Mouse (Mus musculus) liver, embryonic 11.5 days (tissue): ENCODE measurements around the gene Zfp36l1. TPM values are rescaled to one million over a fixed set of nuclear protein-coding genes. Genes with fewer than 3 reads are reported as not detected.
A peak's percentile ranks its signal among the peaks of the same experiment; 100 is the strongest.

Experiments
- ATAC-seq: fragments of 200-750 bp; cut with Nextera tagmentation; replicated peaks from 2 replicates; pipeline ENCODE4 v1.8.0; 2017; ENCODE audit warnings: moderate number of reproducible peaks, mild to moderate bottlenecking, moderate TSS enrichment, moderate library complexity; ENCODE audit not compliant: low FRiP score
- DNase-seq: peaks from one replicate; pipeline ENCODE4 v3.0.0-alpha.2; 2017; ENCODE audit warnings: low spot score
- H3K27ac ChIP-seq: fragments of 300-500 bp; sonication (generic); 2 replicates; pipeline ENCODE4 v1.5.1; 2014; ENCODE audit warnings: mild to moderate bottlenecking, low read depth, low read length, control low read depth
- H3K27me3 ChIP-seq: fragments of 300-500 bp; sonication (generic); replicated peaks from 2 replicates; pipeline ENCODE4 v1.6.1; 2014; ENCODE audit warnings: low read length, mixed read lengths; ENCODE audit not compliant: control insufficient read depth, insufficient read depth
- H3K36me3 ChIP-seq: fragments of 300-500 bp; sonication (generic); 2 replicates; pipeline ENCODE4 v1.6.1; 2014; ENCODE audit warnings: mild to moderate bottlenecking, low read length, moderate library complexity, mixed read lengths; ENCODE audit not compliant: control insufficient read depth, insufficient read depth
- H3K4me1 ChIP-seq: fragments of 300-500 bp; sonication (generic); replicated peaks from 2 replicates; pipeline ENCODE4 v1.6.1; 2014; ENCODE audit warnings: low read length, mixed read lengths; ENCODE audit not compliant: control insufficient read depth, insufficient read depth
- H3K4me2 ChIP-seq: fragments of 300-500 bp; sonication (generic); 2 replicates; pipeline ENCODE4 v1.6.1; 2014; ENCODE audit warnings: mild to moderate bottlenecking, control low read depth, moderate library complexity
- H3K4me3 ChIP-seq: fragments of 300-500 bp; sonication (generic); 2 replicates; pipeline ENCODE4 v1.5.1; 2014; ENCODE audit warnings: low read depth, low read length, control low read depth
- H3K9ac ChIP-seq: fragments of 300-500 bp; sonication (generic); 2 replicates; pipeline ENCODE4 v1.6.1; 2014; ENCODE audit warnings: low read depth, low read length, control low read depth
- H3K9me3 ChIP-seq: fragments of 300-500 bp; sonication (generic); 2 replicates; pipeline ENCODE4 v1.6.1; 2016; ENCODE audit warnings: low read length, inconsistent platforms, mixed read lengths; ENCODE audit not compliant: control insufficient read depth
- WGBS: fragments of 180-500 bp; shearing (Covaris S2); extraction: QIAGEN DNeasy Blood & Tissue Kit; methylation state at CpG from one replicate; pipeline ENCODE4 v1.1.7; 2014; 5-methylcytosine and 5-hydroxymethylcytosine counted together
- polyA plus RNA-seq: library from polyadenylated mRNA; unstranded; fragments of >200 nt; fragmentation: Nextera tagmentation; extraction: Ambion mirVana; gene quantifications from 2 replicates; pipeline ENCODE4 v1.2.1, GENCODE M21; 2014

Zfp36l1 gene
- polyA plus RNA-seq: 69.6 and 72.7 TPM in 2 replicates

- Histone ChIP-seq H3K27me3 (no peaks in the 10 kb centered on the region), H3K9ac (peak within 1 kb of the TSS; percentile 99), H3K27ac (peak within 1 kb of the TSS; percentile 99), H3K4me1 (peaks cover 27% of the 10 kb centered on the region), H3K4me2 (peak within 1 kb of the TSS; percentile 81), H3K9me3 (no peaks in the 10 kb centered on the region), H3K4me3 (peak within 1 kb of the TSS; percentile 91), H3K36me3 (peaks cover 10% of the 10 kb centered on the region; the same call in 1 of the 2 replicates)
- DNase-seq (peak; percentile 92), ATAC-seq (peak; percentile 76)
- WGBS: under 1% methylated on average over 42 of the region's 42 CpGs
Observed at GRCm38 (mm10) chr12:80112852-80113551, at the start of gene Zfp36l1. Zfp36l1 (minus strand) TSS chr12:80113013.

- peaks cover 5% of the 10 kb centered on the region; the same call in 1 of the 2 replicates for H3K4me1 ChIP-seq
- H3K4me2 ChIP-seq: no peak overlapping the region
- H3K4me3 ChIP-seq: no peak overlapping the region
- H3K27me3 ChIP-seq: no peaks in the 10 kb centered on the region
- DNase-seq (no peak), ATAC-seq (no peak)
- H3K36me3 ChIP-seq: peaks cover 3% of the 10 kb centered on the region; the same call in 1 of the 2 replicates
- no peak overlapping the region for H3K9ac ChIP-seq
- no peak overlapping the region for H3K27ac ChIP-seq
- WGBS: 78% methylated on average over 3 of the region's 3 CpGs
- no peaks in the 10 kb centered on the region for H3K9me3 ChIP-seq
Observed at GRCm38 (mm10) chr12:80162448-80162847, 49.6 kb upstream of the Zfp36l1 start.

DNA sequence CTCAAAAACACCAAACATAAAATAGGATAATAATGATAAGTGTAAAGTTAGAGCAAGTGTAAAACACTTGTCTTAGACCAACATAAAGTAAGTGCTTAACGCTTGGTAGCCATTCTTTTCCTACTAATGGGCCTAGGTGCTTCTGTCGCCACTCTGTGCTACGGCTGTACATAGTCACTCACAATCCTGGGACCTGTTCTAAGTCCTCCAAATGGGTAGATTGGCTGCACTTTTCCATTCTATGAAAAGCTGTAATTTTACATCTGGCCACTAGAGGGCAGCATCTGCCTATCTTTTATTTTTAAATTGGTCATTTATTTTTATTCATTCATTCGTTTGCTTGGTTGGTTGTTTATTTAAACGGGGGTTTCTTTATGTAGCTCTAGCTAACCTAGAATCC, 44.9 kb upstream of the Zfp36l1 start:
- ATAC-seq: no peak
- WGBS: 9% methylated on average over 5 of the region's 5 CpGs
- Histone ChIP-seq H3K4me2 (0 out of 2 replicates have a peak overlapping the region, but pooled peaks have one; percentile 41), H3K27ac (no peak overlapping the region), H3K36me3 (no peaks in the 10 kb centered on the region), H3K4me1 (peaks cover 5% of the 10 kb centered on the region; the same call in 1 of the 2 replicates), H3K9me3 (no peaks in the 10 kb centered on the region), H3K9ac (no peak overlapping the region), H3K4me3 (no peak overlapping the region), H3K27me3 (no peaks in the 10 kb centered on the region)
- DNase-seq: no peak

GRCm38 (mm10) chr12:80153687-80154326, 41.0 kb upstream of the Zfp36l1 start:
- Histone ChIP-seq H3K4me3 (no peak overlapping the region), H3K27ac (no peak overlapping the region), H3K4me2 (0 out of 2 replicates have a peak overlapping the region, but pooled peaks have one; percentile 12), H3K27me3 (no peaks in the 10 kb centered on the region), H3K4me1 (no peaks in the 10 kb centered on the region), H3K9ac (no peak overlapping the region), H3K9me3 (no peaks in the 10 kb centered on the region), H3K36me3 (no peaks in the 10 kb centered on the region)
- no peak for ATAC-seq
- WGBS: 35% methylated on average over 10 of the region's 10 CpGs
- DNase-seq: no peak

GRCm38 (mm10) chr12:80153078-80153477, 40.3 kb upstream of the Zfp36l1 start:
- Histone ChIP-seq H3K4me2 (no peak overlapping the region), H3K9me3 (no peaks in the 10 kb centered on the region), H3K9ac (no peak overlapping the region), H3K27me3 (no peaks in the 10 kb centered on the region), H3K4me1 (no peaks in the 10 kb centered on the region), H3K36me3 (no peaks in the 10 kb centered on the region), H3K27ac (no peak overlapping the region), H3K4me3 (no peak overlapping the region)
- DNase-seq (no peak), ATAC-seq (no peak)
- 80% methylated on average over 6 of the region's 6 CpGs for WGBS

DNA sequence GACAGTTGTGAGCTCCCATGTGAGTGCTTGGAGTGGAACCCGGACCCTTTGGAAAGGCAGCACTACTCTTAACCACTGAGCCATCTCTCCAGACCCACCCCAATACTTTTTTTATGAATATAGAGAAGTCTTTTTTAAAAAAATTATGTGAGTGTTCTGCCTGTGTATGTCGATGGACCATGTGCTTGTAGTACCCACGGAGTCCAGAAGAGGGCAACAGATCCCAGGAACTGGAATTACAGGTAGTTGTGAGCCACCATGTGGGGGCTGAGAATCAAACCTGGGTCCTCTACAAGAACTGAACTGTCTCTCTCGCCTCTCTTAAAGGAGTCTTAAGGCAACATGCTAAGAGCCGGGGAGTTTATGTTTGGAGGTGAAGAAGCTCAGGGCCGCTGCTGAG, 39.0 kb upstream of the Zfp36l1 start:
- Histone ChIP-seq H3K4me1 (peaks cover 2% of the 10 kb centered on the region), H3K27ac (no peak overlapping the region), H3K4me2 (no peak overlapping the region), H3K9ac (no peak overlapping the region), H3K4me3 (no peak overlapping the region), H3K36me3 (no peaks in the 10 kb centered on the region), H3K9me3 (no peaks in the 10 kb centered on the region), H3K27me3 (no peaks in the 10 kb centered on the region)
- WGBS: 86% methylated on average over 6 of the region's 6 CpGs
- no peak for ATAC-seq
- DNase-seq: no peak

DNA sequence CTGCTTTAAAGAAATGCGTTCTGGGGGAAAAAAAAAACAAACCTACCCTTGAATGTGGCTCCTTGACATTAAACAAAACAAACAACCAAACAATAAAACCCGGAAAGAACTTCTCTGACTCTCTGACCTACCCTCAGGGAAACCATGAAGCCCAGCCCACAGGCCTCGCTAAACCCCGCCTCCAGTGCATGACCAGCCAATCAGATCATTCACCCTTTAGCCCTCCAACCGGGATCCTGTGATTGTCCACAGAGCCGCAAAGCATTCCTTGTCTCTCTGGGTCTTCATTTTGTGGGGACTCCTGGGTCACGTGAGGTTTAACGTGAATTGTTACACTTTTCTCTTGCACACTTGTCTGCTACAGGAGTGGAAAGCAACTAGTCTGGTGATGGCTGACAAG, 37.8 kb upstream of the Zfp36l1 start:
- no peak overlapping the region for H3K27ac ChIP-seq
- H3K4me2 ChIP-seq: peak overlapping the region; percentile 43
- DNase-seq (peak; percentile 61), ATAC-seq (peak; percentile 76)
- peaks cover 6% of the 10 kb centered on the region for H3K4me1 ChIP-seq
- no peak overlapping the region for H3K4me3 ChIP-seq
- WGBS: 25% methylated on average over 8 of the region's 8 CpGs
- H3K9ac ChIP-seq: no peak overlapping the region
- no peaks in the 10 kb centered on the region for H3K36me3 ChIP-seq
- H3K27me3 ChIP-seq: no peaks in the 10 kb centered on the region
- H3K9me3 ChIP-seq: no peaks in the 10 kb centered on the region

DNA sequence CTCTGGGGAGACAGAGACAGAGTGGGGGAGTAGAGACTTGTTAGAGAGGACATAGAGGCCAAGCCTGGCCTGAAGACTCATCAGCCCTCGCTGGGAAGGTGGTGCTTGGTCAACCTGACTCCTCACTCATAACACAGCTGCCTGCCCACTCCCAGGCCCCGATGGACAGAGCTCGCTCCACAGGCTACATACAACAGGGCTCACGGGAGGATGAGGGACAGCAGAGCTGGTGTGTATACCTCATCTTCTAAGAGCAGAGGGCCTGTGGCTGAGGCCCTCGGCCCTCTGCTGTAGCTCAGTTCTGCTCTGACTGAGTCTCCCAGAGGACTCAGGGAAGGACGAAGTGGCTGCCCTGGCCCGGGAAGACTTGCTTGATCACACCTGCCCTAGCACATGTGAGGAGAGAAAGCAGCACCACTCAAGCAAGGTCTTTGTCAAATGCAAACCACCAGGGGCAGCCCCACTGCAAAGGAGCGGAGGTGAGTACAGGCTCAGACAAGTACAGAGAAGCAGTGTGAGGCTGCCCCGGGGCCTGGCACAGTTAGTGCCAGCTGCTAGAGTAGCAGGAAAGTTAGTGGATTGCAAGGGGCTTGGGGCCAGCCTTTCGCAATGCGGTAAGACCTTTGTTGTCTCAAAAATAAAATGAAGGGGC, 34.9 kb upstream of the Zfp36l1 start:
- Histone ChIP-seq H3K36me3 (no peaks in the 10 kb centered on the region), H3K27ac (no peak overlapping the region), H3K4me3 (no peak overlapping the region), H3K9ac (no peak overlapping the region), H3K4me1 (peaks cover 6% of the 10 kb centered on the region), H3K9me3 (no peaks in the 10 kb centered on the region), H3K27me3 (no peaks in the 10 kb centered on the region), H3K4me2 (no peak overlapping the region)
- ATAC-seq: no peak
- DNase-seq: no peak
- WGBS: 84% methylated on average over 11 of the region's 11 CpGs
